12 mouse cellular contexts compared by ENCODE assay signal in the genomic region with DNA sequence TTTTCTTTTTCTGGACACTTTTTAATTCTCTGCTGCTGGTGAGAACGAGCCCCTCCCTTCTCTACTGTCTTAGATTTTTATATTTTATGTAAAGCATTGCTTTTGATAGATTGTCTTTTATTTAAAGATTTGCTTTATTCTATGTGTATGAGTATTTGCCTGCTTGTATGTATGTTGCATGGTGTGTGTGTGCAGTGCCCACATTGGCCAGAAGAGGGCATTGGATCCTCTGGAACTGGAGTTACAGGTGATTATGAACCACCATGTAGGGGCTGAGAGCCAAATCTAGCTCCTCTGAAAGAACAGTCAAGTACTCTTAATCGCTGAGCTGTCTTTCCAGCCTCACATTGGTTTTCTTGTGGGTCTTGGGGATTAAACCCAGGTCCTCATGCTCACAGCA.
DNase-seq lines count a peak whose midpoint lies in the region; ATAC-seq and TF ChIP-seq lines count a peak whose summit lies in the region.
"Had no signal": no experiment of that assay in that cellular context is flagged by ENCODE, and none has a peak within 500 bp of the region (broad histone marks: within the 10 kb centered on the region; RNA-seq: fewer than 3 reads in every experiment).

No protein-coding gene starts in this region.

- H3K4me2 ChIP-seq in intestine, postnatal 0 days (replicated peaks; ENCODE audit: low read depth) = no peak overlapping the region
- H3K4me2 ChIP-seq in intestine, embryonic 15.5 days (replicated peaks) = no peak overlapping the region
- H3K4me2 ChIP-seq: liver, embryonic 13.5 days; midbrain, embryonic 11.5 days; neural tube, embryonic 13.5 days had no signal

- H3K9me3 ChIP-seq in intestine, postnatal 0 days (ENCODE audit: control insufficient read depth) = peaks cover 5% of the 10 kb centered on the region; the same call in 1 of the 2 replicates
- H3K9me3 ChIP-seq in intestine, embryonic 15.5 days = no peaks in the 10 kb centered on the region
- H3K9me3 ChIP-seq in ES-Bruce4 (replicated peaks; ENCODE audit: control insufficient read depth, insufficient read depth, low read length, poor library complexity, severe bottlenecking) = no peaks in the 10 kb centered on the region
- H3K9me3 ChIP-seq: liver, embryonic 13.5 days; neural tube, embryonic 13.5 days had no signal

- peak; percentile 53 for TF ChIP-seq CTCF in intestine, postnatal 0 days (IDR thresholded peaks at IDR 0.05; ENCODE audit: low read depth)
- TF ChIP-seq CTCF in lung, adult 2 months (IDR thresholded peaks at IDR 0.05; ENCODE audit: insufficient read depth, low read length) = peak; percentile 4; the same call in 1 of the 2 replicates
- peak; percentile 20 for TF ChIP-seq CTCF in ES-Bruce4 (IDR thresholded peaks at IDR 0.05; ENCODE audit: low read depth, low read length)
- TF ChIP-seq CTCF in bone marrow, adult 2 months (IDR thresholded peaks at IDR 0.05; ENCODE audit: control insufficient read depth, insufficient read depth, low read length) = 0 out of 2 replicates have a peak, but pooled peaks have one; percentile 10

- no peaks in the 10 kb centered on the region for H3K36me3 ChIP-seq in intestine, postnatal 0 days (ENCODE audit: control insufficient read depth, insufficient read depth)
- no peaks in the 10 kb centered on the region for H3K36me3 ChIP-seq in intestine, embryonic 15.5 days
- no peaks in the 10 kb centered on the region for H3K36me3 ChIP-seq in ES-Bruce4 (ENCODE audit: control insufficient read depth, insufficient read depth, low read length, poor library complexity, severe bottlenecking)
- H3K36me3 ChIP-seq: liver, embryonic 13.5 days; neural tube, embryonic 13.5 days had no signal

- no peak for TF ChIP-seq EP300 in ES-Bruce4 (IDR thresholded peaks at IDR 0.05; ENCODE audit: insufficient read depth, low read depth, low read length)

- no peak overlapping the region for H3K4me3 ChIP-seq in intestine, postnatal 0 days (ENCODE audit: low read depth, low read length)
- no peak overlapping the region for H3K4me3 ChIP-seq in intestine, embryonic 15.5 days (replicated peaks)
- H3K4me3 ChIP-seq in lung, adult 2 months (replicated peaks; ENCODE audit: extremely low read depth, low read depth, low read length) = no peak overlapping the region
- H3K4me3 ChIP-seq in ES-Bruce4 (ENCODE audit: low read depth, low read length) = no peak overlapping the region
- no peak overlapping the region for H3K4me3 ChIP-seq in bone marrow, adult 2 months (replicated peaks; ENCODE audit: control insufficient read depth, low read depth, low read length)
- H3K4me3 ChIP-seq: liver, embryonic 13.5 days; neural tube, embryonic 13.5 days had no signal

- no peaks in the 10 kb centered on the region for H3K27me3 ChIP-seq in intestine, postnatal 0 days (replicated peaks; ENCODE audit: control insufficient read depth, insufficient read depth, low read length)
- no peaks in the 10 kb centered on the region for H3K27me3 ChIP-seq in intestine, embryonic 15.5 days (replicated peaks)
- H3K27me3 ChIP-seq in ES-Bruce4 (ENCODE audit: control insufficient read depth, insufficient read depth, low read length, poor library complexity, severe bottlenecking) = no peaks in the 10 kb centered on the region
- H3K27me3 ChIP-seq: liver, embryonic 13.5 days; neural tube, embryonic 13.5 days had no signal

- no peak for ATAC-seq in intestine, postnatal 0 days
- ATAC-seq in intestine, embryonic 15.5 days = no peak

- no peak for DNase-seq in lung, adult 2 months
- no peak for DNase-seq in lung, adult 18-20 months
- DNase-seq in testis, postnatal 10 days (ENCODE audit: low spot score) = no peak
- DNase-seq: embryo, embryonic 11 days; gastrocnemius, postnatal 14 days; liver, embryonic 13.5 days had no signal

- no peak overlapping the region for H3K9ac ChIP-seq in intestine, postnatal 0 days (ENCODE audit: low read depth, low read length)
- H3K9ac ChIP-seq in intestine, embryonic 15.5 days = no peak overlapping the region
- H3K9ac ChIP-seq in ES-Bruce4 (ENCODE audit: low read depth, poor library complexity, severe bottlenecking) = no peak overlapping the region
- H3K9ac ChIP-seq: liver, embryonic 13.5 days; neural tube, embryonic 13.5 days had no signal

- no peaks in the 10 kb centered on the region for H3K4me1 ChIP-seq in intestine, postnatal 0 days (replicated peaks; ENCODE audit: control insufficient read depth, insufficient read depth, low read length)
- 0 out of 2 replicates have a peak, but pooled peaks cover 2% of the 10 kb centered on the region for H3K4me1 ChIP-seq in intestine, embryonic 15.5 days (replicated peaks)
- peaks cover 22% of the 10 kb centered on the region for H3K4me1 ChIP-seq in lung, adult 2 months (ENCODE audit: control insufficient read depth, insufficient read depth, low read length)
- peaks cover 2% of the 10 kb centered on the region for H3K4me1 ChIP-seq in ES-Bruce4 (ENCODE audit: control insufficient read depth, insufficient read depth, low read length)
- peaks cover 7% of the 10 kb centered on the region for H3K4me1 ChIP-seq in bone marrow, adult 2 months (ENCODE audit: control insufficient read depth, insufficient read depth, low read length)
- H3K4me1 ChIP-seq: liver, embryonic 13.5 days; neural tube, embryonic 13.5 days had no signal

- no peak for TF ChIP-seq POLR2A in lung, adult 2 months (IDR thresholded peaks at IDR 0.05; ENCODE audit: borderline replicate concordance, extremely low read depth, low read depth, low read length)
- no peak for TF ChIP-seq POLR2A in ES-Bruce4 (IDR thresholded peaks at IDR 0.05; ENCODE audit: insufficient read depth, low read length)
- TF ChIP-seq POLR2A in bone marrow, adult 2 months (IDR thresholded peaks at IDR 0.05; ENCODE audit: borderline replicate concordance, control insufficient read depth, low read depth, low read length) = no peak

- 86% methylated on average over 2 of the region's 2 CpGs for WGBS in intestine, postnatal 0 days
- WGBS in intestine, embryonic 15.5 days = 79% methylated on average over 2 of the region's 2 CpGs
- WGBS in lung, adult 2 months = 84% methylated on average over 2 of the region's 2 CpGs
- 77% methylated on average over 2 of the region's 2 CpGs for WGBS in bone marrow, adult 2 months

- H3K27ac ChIP-seq in intestine, postnatal 0 days (ENCODE audit: low read depth, low read length) = no peak overlapping the region
- H3K27ac ChIP-seq in intestine, embryonic 15.5 days = no peak overlapping the region
- H3K27ac ChIP-seq in ES-Bruce4 (ENCODE audit: insufficient read depth, low read length) = no peak overlapping the region
- H3K27ac ChIP-seq in bone marrow, adult 2 months (ENCODE audit: control insufficient read depth, insufficient read depth, low read depth, low read length, poor library complexity) = no peak overlapping the region
- H3K27ac ChIP-seq: liver, embryonic 13.5 days; neural tube, embryonic 13.5 days had no signal
